Mouse (Mus musculus) kidney, postnatal 10 days (tissue): ENCODE results near the gene 1810055G02Rik.

ENCODE experiments used
- DNase-seq: peaks from one replicate; pipeline ENCODE4 v3.0.0; 2021; ENCODE audit warnings: mixed read lengths

Gene 1810055G02Rik

DNA sequence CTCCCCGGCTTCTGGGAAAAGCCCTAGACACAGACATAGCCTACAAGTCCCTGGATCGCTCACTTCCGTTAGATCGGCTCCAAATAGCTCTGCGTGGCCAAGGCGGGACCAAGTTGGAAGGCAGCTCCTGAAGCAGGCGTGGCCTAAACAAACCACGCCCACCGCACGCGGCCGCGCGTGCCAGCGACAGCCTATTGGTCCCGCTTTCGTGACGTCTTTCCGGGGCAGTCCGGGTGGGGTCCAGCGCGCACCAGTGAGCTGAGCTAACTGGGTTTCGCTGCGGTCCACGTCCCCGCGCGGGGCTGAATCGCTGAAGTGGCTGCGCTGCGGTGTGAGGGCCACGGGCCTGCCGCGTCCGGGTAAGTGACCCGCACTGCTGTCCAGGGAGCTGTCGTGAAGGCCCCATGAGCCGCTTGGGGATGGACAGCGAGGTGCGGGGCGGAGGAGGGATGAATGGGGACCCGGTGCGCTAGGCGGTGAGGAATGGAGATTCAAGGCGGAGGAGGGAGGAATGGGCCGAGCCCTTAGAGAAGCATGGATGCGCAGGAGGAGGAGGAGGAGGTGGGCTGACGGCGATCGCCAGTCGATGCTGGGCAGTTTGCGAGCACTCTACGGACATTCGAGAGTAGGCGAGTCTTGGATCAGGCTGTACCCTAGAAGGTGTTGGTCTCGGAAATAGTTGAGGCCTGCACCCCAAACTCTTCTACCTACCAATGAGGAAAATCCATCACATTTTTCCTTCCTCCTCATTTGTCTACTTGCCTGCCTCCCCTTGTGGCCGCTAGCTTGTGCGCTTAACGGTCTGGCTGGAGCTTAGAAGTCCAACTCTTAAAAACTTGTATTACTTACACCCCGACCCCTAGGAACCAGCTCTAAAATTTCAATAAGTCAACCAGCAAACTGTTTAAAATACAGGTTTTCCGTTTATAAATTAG is at the start of gene 1810055G02Rik:
TSS of gene 1810055G02Rik (plus strand) at position 216 of the 935 bp plus-strand sequence.
- DNase-seq, result peak; percentile 99

DNA sequence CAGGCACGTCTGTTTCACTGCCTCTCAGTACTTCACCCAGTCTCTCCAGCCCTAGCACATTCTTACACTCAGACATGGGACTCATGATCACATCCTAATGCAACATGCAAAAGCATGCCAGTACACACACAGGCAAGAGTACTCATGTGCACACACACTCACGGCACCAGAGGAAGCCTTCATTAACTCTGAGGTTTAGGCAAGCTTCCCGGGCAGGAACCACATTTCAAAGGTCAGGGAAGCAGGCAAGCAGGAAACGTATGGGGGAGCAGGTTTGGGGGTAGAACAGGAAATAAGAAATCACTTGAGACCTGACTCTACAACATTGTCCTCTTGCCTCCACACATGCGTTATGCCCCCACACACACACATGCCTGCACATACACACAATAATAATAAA is 42.6 kb upstream of the 1810055G02Rik start:
- DNase-seq, result peak; percentile 78

DNA sequence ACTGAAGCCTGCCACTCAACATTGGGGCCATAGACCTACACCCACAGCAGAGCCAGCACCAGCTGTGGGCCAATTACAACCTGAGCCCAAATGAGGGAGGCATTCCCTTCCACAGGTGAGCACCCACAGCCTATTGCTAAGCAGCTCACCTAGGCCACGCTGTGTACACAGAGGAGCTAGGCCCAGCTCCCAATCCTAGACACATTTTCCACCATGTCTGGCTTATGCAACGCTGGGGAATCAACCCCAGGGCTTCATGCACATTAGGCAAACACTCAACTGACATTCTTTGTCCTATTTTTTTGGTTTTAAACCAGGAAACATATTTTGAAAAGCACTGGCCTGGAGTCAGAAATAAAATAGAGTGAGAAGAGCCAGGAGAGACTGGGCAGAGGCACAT is 41.5 kb upstream of the 1810055G02Rik start:
- no peak for DNase-seq

DNA sequence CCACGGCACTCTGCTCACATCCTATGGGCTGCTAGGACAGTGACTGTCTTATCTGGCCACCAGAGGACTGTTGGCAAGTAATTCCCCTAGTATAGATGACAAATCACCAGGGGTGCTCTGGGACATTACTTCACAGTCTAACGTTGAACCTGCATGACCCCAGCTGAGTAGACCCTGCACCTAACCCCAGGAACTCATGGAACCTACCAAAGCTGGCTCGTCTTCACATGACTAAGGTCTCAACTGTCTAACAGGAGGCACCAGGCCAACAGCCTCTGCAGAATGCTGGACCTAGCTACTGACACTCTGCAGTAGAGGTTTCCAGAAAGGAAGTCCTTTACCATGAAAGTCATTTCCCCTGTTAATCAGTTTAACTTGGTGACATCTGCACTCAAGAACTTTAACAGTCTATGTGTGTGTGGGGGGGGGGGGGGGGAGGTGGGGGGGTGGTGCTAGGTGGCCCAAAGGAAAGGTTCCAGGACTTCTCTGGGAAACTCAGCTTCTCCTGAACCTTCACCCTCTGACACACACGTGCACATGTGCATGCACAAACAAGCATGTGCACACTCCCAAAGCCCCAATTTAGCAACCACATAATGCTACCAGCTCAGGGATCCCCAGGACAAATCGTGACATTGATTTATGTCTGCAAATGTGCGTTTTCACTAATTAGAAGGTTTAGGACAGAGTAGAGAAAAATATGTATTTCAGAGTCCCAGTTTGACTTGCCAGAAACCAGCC is 40.8 kb upstream of the 1810055G02Rik start:
- peak; percentile 71 for DNase-seq

DNA sequence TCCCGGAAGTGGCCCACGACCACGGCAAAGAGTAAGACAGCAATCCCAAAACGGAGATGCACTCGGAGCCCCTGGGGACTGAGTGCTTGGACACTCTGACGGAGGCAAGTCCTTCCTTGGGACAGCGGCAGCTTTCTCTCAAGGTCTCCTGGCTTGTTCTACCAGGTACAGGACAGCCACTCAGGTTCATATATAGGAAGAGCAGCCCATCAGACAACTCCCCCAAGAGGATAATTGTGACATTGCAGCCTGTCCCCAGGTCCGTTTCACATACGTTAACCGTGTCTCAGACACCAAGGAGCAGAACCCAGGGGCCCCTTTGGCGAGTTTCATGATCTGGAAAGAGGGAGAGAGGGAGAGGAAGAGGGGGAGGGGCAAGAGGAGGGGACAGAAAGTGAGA is 40.1 kb upstream of the 1810055G02Rik start:
- DNase-seq, result no peak

DNA sequence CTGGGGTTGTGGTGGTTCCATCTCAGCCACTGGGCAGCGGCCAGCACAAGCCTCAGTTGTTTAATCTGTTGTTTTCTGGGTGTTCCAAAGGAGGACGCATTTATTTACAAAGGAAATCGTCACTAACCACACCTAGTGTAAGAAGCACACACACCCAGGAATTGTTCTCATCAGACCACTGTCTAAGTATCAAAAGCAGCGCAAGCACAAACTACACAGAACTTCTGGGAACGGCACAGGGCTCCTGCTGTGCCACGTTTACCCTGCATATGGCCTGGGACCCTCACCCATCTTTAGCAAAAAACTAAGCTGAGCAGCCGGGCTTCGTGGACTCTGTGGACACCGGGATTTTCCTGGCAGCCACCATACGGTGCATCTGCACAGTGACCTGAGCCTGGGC is 39.5 kb upstream of the 1810055G02Rik start:
- DNase-seq, result no peak

DNA sequence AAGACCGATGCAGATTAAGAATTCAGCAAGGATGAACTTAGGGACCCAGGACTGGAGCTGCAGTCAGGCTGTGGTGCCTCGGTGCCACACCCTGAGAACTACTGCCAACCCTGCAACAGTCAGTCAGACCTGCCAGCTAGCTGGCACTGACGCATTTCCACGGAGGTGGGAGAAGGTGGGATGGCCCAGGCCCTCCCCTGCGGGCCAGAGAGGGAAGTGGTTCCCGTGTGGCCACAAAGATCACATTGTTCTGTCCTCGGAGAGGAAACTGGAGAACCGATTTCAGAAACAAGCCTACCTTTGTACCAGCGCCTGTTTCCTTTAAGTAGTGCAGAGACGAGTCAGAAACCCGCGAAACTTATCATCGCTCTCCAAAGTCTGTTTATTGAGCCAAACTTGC is 39.0 kb upstream of the 1810055G02Rik start:
- DNase-seq, result peak; percentile 67

DNA sequence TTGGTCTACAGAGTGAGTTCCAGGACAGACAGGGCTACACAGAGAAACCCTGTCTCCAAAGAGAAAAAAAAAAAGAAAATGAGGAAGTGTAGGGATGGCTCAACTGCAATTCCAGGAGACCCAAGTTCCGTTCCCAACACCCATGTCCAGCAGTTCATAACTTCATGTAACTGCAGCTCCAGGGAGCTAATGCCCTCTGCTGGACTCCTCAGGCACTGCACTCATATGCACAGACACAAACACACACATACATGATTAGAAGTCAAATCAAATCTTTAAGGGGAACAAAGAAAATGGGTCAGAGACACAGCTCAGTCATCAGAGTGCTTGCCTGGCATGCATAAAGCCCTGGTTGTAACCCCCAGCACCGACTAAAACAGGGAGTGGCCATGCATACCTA is 34.9 kb upstream of the 1810055G02Rik start:
- no peak for DNase-seq

DNA sequence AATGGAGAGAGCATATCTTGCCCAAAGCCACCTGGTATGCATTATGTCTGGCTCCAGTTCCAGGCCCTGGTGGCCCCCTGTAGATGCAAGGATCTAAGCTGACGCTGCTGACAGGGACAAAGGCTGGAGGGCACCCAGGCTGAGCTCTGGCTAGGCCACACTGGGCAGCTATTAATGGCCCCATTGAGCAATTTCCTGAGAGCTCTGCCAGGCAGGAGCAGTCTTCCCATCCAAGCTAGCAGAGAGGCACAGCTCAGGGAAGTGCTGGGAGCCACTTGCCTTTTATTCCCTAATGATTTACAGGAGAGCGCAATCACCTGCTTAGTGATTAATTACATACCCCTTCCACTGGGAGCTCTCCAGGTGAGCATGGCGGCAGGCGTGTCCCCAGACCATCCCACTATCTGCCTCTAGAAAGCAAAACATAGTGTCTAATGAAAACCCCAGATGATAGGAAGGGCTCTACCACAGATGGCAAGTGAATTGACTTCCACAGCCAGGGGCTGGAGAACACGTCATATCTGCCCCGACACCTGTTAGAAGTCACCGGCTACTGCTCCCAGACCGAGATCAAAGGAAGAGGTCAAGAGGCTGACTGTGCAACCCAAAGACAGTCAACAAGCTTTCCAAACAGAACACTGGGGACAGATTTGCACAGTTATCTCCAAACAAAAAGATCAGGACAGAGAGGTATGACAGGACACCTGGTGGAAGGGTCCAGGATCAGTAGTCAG is 33.8 kb upstream of the 1810055G02Rik start:
- DNase-seq, result peak; percentile 52

DNA sequence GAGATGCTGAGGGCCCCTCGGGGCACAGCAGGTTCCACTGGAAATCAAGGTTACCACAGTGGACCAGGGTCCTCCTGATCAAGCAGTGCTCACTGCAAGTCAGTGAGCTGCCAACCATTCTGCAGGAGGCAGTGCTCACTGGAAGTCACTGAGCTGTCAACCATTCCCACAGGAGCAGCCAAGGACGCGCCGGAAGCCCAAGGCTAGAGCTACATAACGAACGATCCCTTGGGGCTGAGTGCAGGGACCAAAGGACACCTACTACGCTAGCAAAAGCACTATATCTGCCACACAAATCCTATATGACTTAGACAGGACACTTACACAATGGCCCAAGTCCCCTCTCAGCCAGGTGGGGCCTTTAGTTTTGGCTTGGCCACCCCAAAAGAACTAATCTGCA is 27.4 kb upstream of the 1810055G02Rik start:
- DNase-seq, result peak; percentile 70

DNA sequence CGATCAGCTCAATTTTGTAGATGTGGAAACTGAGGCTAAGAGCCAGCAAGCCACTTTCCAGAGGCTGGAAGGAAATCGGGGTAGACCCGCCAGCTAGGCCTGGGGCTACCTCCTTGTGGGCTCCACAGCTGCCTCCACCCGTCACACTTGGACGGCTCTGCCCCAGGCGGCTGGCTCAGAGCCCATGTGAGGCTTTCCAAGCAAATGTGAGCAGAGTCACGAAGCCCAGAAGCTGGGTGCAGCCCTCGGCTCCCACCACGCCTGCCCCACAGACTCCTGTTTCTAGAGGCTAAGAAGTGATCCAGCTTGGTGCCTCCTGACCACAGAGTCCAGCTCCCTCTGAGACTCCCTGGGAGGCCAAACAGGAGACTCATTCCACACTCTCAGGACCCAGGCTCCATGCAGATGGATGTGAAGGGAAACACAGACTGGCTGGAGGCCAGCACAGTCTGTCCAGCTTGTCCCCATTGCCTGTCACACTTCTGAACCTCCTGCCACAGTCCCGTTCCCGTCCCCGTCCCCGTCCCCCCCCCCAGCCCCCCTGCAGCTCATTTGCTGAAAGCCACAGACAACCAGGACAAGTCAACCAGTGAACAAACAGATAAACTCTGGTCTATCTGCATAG is 26.7 kb upstream of the 1810055G02Rik start:
- peak; percentile 93 for DNase-seq

DNA sequence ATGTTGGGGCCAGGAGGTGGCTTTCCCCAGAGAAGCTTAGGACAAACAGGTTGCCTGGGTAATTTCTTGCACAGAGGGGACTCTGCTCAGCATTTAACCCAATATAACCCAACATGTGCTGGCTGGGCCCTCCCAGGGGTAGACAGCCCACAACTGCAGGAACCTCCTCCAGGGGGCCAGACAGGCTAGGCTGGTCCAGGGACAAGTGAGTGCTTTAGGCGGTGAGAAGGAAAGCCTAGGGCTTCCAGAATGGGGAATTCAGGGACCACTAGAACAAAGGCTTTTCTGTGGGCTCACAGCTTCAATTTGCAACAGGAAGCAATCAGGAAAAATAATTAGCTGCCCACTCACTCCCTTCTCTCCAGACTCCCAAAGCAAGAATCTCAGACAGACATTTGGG is 23.7 kb upstream of the 1810055G02Rik start:
- no peak for DNase-seq

DNA sequence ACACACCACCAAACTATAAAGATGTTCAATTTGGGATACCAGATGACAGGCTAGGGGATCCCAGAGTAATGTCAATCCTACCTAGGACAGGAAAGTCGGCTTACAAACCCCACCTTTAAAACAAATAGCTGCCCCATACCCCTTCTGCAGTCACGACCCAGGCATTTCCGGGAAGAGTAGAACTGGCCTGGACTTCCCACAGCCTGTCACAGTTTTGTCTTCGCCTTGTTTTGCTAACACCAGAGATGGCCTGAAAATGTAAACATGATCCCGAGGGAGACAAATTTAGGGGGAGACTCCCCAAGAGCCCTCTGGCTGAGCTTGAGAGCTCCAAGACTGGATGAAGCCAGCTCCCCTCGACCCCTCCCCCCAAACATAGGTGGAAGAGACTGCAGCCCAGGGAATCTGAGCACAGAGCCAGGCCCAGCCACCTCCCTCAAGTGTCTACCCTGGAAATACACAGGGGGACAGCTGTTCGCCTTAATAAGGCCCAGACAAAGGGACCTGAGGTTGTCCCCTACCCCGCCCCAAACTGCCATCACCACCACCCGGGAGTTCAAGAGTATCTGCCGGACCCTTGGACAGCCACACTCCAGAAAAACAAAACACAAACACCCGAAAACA is 23.0 kb upstream of the 1810055G02Rik start:
- peak; percentile 48 for DNase-seq

DNA sequence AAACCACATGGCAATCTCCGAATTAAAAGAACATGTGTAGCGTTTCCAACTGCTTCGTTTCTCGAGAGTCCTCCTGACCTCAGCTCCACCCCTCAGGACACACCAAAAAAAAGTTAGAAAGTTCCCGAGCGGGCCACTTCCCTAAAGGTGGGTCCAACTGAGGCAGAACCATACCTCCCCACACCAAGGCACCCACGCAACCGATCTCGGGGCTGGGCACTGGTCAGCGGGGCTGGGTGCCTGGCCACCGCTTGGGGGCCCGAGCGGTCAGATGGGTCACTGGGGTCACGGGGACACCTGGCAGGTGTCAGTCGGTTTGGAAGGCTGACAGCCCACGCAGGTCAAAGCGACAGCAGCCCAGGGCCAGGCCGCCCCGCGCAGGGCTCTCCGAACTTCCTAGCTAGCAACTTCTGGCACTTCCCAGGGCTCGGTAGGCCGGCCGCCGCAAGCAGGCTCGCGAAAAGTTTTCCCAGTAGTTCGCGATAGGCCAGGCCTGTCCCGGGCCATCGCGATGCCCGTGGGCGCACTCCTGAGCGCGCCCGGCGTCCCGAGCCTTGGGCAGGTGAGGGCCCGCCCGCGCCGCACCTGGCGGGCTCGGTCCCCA is 22.4 kb upstream of the 1810055G02Rik start:
- peak; percentile 76 for DNase-seq

DNA sequence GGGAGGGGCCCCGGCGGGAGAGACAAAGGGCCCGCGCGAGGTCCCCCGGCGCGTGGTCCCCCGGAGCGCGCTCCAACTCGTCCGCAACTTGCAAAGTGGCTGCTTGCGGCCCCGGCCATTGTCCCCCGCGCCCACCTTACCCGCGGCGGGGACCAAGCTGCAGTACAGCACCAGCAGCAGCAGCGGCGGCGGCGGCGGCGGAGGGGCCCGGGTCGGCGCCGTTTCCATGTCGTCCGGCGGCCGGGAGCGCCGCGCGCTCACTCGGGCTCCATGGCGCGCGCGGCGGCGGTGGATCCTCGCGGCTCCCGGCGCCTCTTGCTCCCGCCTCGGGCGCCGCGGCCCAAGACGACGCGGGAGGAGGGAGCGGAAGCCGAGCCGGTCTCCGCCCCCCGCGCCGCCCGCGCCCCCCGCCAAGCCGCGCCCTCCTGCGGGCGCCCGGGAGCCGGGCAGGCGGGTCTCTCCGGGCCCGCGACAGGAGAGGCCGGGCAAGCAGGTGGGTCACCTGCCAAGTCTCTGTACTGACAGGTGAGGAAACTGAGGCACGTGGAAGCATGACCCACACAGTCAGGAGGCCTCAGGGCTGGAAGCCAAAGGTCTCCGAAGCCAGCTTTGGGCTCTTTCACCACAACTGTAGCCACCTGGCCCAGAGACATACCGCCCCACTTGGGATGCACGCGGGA is 21.7 kb upstream of the 1810055G02Rik start, which contains the start of gene Lrp5:
TSS of gene Lrp5 (minus strand) at position 350 of the 680 bp plus-strand sequence.
- peak; percentile 86 for DNase-seq

DNA sequence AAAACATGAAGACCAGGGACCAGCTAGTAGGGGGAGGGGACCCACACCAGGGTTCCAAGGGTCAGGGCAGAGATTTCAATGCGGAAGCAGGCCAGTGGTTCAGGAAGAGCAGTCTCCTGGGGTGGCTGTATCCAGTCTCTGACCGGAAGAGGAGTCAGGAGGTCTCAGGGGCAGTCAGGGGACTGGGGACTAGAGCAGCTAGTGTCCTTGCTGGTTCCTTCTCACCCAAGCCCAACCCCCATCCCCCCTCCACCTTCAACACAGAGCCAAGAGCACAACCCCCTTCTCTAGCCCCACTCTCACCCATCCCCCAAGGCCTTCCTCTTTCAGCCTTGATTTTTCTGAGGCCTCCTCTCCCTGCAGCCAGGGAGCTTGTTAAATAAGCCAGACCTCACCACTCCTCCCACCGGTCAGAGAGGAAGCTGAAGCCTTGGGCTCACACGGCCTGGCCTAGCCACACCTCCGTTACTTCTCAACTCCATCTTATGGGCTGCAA is 20.4 kb upstream of the 1810055G02Rik start:
- peak; percentile 63 for DNase-seq

DNA sequence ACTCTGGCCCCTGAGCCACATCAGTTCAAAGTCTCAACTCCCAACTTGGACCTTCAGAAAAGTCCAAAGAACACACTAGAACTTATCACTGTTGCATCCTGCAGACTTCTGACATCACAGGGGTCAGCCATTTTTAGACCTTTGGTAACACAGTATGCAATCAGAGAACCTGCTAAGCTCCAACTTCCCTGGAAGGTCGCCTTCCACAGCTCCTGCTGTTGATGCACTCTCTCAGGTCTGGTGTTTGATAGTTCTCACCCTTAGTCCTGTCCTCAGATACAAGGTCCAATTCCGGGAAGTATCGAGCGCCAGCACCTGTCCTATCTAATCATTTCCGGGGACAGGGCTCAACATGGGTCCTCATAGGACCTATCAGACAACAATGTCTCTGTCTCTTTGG is 16.8 kb upstream of the 1810055G02Rik start:
- DNase-seq, result no peak

DNA sequence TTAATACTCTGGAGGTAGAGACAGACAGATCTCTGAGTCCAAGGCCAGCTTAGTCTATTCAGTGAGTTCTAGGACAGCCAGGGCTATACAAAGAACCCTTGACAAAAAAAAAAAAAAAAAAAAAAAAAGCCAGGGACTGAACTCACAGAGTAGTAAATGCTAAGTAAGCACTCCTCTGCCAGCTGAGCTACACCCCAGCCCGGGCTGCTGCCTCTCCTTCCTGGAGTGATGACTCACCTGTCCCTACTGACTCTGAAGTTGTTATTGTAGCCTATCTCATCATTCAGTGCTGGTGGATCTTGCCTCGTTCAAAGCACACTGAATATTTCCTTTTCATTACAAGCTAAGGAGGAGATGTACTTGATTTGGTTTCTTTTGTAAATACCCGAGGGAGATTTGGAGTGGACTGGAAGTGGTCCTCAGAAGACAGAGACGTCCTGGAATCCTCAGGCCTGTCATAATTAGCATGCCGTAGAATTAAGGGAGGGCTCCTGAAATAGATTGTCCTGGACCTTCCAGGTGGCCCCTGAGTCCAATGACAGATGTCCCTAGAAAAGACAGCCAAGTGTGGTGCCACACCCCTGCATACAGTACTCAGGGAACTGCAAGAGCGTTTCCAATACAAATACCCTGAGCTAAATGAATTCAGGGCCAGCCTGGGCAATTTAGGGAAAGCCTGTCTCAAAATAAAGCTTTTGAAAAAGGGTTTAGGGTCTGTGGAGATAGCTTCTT is 15.5 kb upstream of the 1810055G02Rik start:
- DNase-seq, result no peak

DNA sequence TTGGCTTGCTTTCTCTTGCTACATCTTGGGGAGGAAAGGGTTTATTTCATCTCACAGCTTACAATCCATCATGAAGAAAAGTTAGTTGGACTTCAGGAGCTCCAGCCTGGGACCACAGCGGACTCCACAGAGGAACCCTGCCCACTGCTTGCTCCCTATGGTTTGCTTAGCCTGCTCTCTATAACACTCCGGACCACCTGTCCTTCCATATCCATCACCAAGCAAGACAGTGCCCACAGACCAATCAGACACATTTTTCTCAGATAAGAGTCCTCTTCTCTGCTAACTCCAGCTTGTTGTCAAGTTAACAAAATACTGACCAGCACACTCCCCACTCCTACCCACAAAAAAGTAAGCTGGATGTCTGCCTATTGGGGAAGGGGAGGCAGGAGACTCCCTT is 13.6 kb upstream of the 1810055G02Rik start:
- no peak for DNase-seq

DNA sequence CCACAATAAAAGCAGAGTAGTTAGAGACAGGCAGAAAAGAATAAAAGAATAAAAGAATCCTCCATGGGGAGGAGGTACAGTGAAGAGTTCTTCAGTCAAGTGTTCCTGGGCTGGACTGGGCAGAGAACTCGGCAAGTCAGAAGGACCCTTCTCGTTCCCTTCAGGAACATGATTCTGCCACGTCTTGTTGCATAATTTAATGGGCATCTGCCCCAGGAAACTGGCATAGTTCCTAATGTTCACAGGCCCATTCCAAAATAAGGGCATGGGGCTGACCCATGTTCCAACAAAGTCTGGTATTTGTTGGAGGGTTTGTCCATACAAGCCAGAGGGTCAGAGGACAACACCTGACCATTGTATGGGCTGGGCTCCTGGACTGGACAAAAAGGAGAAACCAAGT is 13.1 kb upstream of the 1810055G02Rik start:
- DNase-seq, result no peak
